Mouse (Mus musculus) embryonic fibroblast, embryonic 13.5 days (primary cell): ENCODE results near the gene Ank3.

Source experiments
- CTCF ChIP-seq: IDR thresholded peaks from 2 replicates; pipeline ENCODE4 v1.5.1; 2011; ENCODE audit warnings: mild to moderate bottlenecking, control low read depth, low read length, moderate library complexity, borderline replicate concordance; ENCODE audit not compliant: insufficient read depth
- POLR2A ChIP-seq: IDR thresholded peaks from 2 replicates; pipeline ENCODE4 v1.6.1; 2011; ENCODE audit warnings: low read depth, mild to moderate bottlenecking, control low read depth, low read length, moderate library complexity

DNA sequence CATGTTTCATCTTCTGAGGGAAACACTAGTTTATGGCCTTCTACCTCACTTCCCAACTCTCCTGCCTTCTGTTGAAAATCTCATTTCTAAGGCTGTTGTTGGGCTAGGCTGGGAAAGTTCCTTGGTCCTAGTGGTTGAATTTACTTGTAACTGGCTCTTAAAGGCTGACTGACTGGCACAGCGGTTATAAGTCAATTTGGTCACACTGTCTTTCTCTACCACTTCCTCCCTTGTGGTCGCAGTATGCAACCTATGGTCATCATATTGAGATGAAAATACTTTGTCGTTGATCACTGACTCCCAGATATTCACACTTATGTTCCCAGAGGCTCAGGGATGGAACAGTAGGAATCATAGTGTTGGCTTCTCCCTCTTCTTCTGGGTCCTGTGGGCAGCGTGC, 584.1 kb downstream of the Ank3 start:
- TF ChIP-seq CTCF (no peak), POLR2A (no peak)
